Mouse (Mus musculus) liver, embryonic 15.5 days (tissue): ENCODE results near the gene Lsm8. TPM values are rescaled to one million over a fixed set of nuclear protein-coding genes. Genes with fewer than 3 reads are reported as not detected.

Experiments
- ATAC-seq: fragments of 200-750 bp; cut with Nextera tagmentation; 2 replicates; pipeline ENCODE4 v1.8.0; 2017; ENCODE audit warnings: moderate number of reproducible peaks, mild to moderate bottlenecking, moderate library complexity; ENCODE audit not compliant: insufficient read depth
- H3K27ac ChIP-seq: fragments of 300-500 bp; sonication (generic); replicated peaks from 2 replicates; pipeline ENCODE4 v1.5.1; 2015; ENCODE audit warnings: mild to moderate bottlenecking, inconsistent platforms
- H3K27me3 ChIP-seq: fragments of 300-500 bp; sonication (generic); 2 replicates; pipeline ENCODE4 v1.6.1; 2015; ENCODE audit warnings: mild to moderate bottlenecking, inconsistent platforms
- H3K36me3 ChIP-seq: fragments of 300-500 bp; sonication (generic); replicated peaks from 2 replicates; pipeline ENCODE4 v1.6.1; 2015; ENCODE audit warnings: moderate library complexity, mild to moderate bottlenecking, inconsistent platforms
- H3K4me1 ChIP-seq: fragments of 300-500 bp; sonication (generic); replicated peaks from 2 replicates; pipeline ENCODE4 v1.6.1; 2015; ENCODE audit warnings: inconsistent platforms
- H3K4me2 ChIP-seq: fragments of 300-500 bp; sonication (generic); 2 replicates; pipeline ENCODE4 v1.6.1; 2015; ENCODE audit warnings: moderate library complexity, mild to moderate bottlenecking, inconsistent platforms
- H3K4me3 ChIP-seq: fragments of 300-500 bp; sonication (generic); replicated peaks from 2 replicates; pipeline ENCODE4 v1.5.1; 2015; ENCODE audit warnings: mild to moderate bottlenecking, inconsistent platforms
- H3K9ac ChIP-seq: fragments of 300-500 bp; sonication (generic); 2 replicates; pipeline ENCODE4 v1.6.1; 2015; ENCODE audit warnings: moderate library complexity, mild to moderate bottlenecking, inconsistent platforms
- H3K9me3 ChIP-seq: fragments of 300-500 bp; sonication (generic); replicated peaks from 2 replicates; pipeline ENCODE4 v1.6.1; 2016; ENCODE audit warnings: inconsistent platforms
- WGBS: fragments of 180-500 bp; shearing (Covaris S2); methylation state at CpG from one replicate; pipeline ENCODE4 v1.1.7; 2015; ENCODE audit warnings: mixed read lengths; ENCODE audit not compliant: insufficient replicate concordance; 5-methylcytosine and 5-hydroxymethylcytosine counted together
- polyA plus RNA-seq: library from polyadenylated mRNA; unstranded; fragments of >200 nt; fragmentation: Nextera tagmentation; extraction: Ambion mirVana; gene quantifications from 2 replicates; pipeline ENCODE4 v1.2.1, GENCODE M21; 2015

Gene Lsm8
- polyA plus RNA-seq, 1 experiment from 2014 or later = 75.3 TPM

DNA sequence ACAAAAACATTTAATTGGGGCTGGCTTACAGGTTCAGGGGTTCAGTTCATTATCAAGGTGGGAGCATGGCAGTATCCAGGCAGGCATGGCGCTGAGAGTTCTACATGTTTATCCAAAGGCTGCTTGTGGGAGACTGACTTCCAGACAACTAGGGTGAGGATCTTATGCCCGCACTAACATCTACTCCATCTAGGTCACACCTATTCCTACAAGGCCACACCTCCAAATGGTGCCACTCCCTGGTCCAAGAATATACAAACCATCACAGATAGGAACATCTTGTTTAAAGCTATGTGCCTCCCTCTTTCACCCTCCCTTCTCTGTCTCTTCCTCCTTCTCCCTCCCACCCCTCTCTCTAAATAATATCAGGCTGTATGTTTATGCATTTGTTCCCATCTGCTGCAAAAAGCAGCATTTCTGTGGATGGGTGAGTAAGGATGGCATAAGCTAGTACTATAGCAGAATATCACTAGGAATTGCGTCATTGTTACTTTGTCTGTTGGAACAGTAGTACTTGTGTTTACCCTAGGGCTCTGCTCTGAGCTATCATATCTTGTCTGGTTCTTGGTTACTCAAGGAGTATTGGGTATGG lies 8.2 kb downstream of the Lsm8 start:
- no peak overlapping the region for H3K9ac ChIP-seq
- no peaks in the 10 kb centered on the region for H3K4me1 ChIP-seq
- H3K27ac ChIP-seq = no peak overlapping the region
- WGBS = 83% methylated on average over 3 of the region's 3 CpGs
- no peaks in the 10 kb centered on the region for H3K9me3 ChIP-seq
- H3K27me3 ChIP-seq = no peaks in the 10 kb centered on the region
- ATAC-seq = no peak
- no peak overlapping the region for H3K4me3 ChIP-seq
- H3K4me2 ChIP-seq = no peak overlapping the region
- peaks cover 41% of the 10 kb centered on the region for H3K36me3 ChIP-seq

DNA sequence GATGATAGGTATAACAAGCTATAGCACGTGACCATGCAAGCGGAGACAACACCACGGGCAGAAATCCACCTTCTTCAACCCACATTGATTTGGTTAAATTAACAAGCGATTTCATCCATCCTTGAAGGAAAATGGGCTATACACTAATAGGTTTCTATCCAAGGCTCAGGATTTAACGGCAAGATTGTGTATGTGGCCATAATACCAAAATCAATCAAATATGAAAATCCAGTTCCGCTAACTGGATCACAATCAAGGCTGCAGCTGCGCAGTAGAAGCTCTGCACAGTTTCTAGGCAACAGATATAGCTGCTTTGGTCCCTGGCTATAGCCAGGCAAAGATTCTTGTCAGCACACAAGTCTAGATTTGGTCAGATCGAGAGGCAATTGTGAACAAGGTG lies 17.6 kb downstream of the Lsm8 start, which contains the start of gene Ankrd7:
Ankrd7 (plus strand) TSS at position 301 of the 400 bp plus-strand sequence.
- WGBS = 73% methylated on average over 8 of the region's 8 CpGs

DNA sequence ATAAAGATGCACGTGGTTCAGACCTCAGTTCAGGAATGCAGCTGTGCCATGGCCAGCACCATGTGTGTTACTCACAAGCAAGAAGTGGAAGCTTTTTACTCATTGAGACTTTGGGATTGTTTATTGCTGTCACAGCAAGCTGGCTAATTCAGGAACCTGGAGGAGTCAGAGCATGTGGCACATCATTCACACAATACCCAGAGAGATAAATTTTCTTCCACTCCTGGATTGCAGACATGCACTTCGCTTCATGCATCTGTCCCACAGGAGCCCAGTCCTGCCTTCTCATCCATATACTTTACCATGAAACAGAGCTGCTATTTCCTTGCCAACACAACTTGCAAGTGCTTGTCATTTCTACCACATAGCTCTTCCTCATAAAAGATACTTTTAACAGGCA lies 40.7 kb downstream of the Lsm8 start:
- no peaks in the 10 kb centered on the region for H3K36me3 ChIP-seq
- H3K9ac ChIP-seq = no peak overlapping the region
- 54% methylated on average over 2 of the region's 2 CpGs for WGBS
- H3K9me3 ChIP-seq = no peaks in the 10 kb centered on the region
- H3K27ac ChIP-seq = no peak overlapping the region
- H3K4me1 ChIP-seq = no peaks in the 10 kb centered on the region
- no peaks in the 10 kb centered on the region for H3K27me3 ChIP-seq
- ATAC-seq = no peak
- no peak overlapping the region for H3K4me3 ChIP-seq
- no peak overlapping the region for H3K4me2 ChIP-seq

More for the DNA sequence above, 17.6 kb downstream of the Lsm8 start, which contains the start of gene Ankrd7:
- Histone ChIP-seq H3K27me3 (no peaks in the 10 kb centered on the region), H3K36me3 (no peaks in the 10 kb centered on the region), H3K4me3 (no peak within 1 kb of the TSS), H3K9ac (no peak within 1 kb of the TSS), H3K27ac (no peak within 1 kb of the TSS), H3K4me2 (no peak within 1 kb of the TSS), H3K9me3 (no peaks in the 10 kb centered on the region), H3K4me1 (no peaks in the 10 kb centered on the region)
- ATAC-seq = no peak

- no peaks in the 10 kb centered on the region for H3K36me3 ChIP-seq
- no peak overlapping the region for H3K4me2 ChIP-seq
- no peak overlapping the region for H3K4me3 ChIP-seq
- H3K4me1 ChIP-seq = no peaks in the 10 kb centered on the region
- H3K27ac ChIP-seq = no peak overlapping the region
- H3K9me3 ChIP-seq = no peaks in the 10 kb centered on the region
- ATAC-seq = no peak
- H3K9ac ChIP-seq = no peak overlapping the region
- no peaks in the 10 kb centered on the region for H3K27me3 ChIP-seq
These were observed 45.8 kb downstream of the Lsm8 start for GRCm38 (mm10) chr6:18894142-18894541.

Other genes starting within 250 kb of the Lsm8 start
- gene Ankrd7, start 17.7 kb downstream of the Lsm8 start, polyA plus RNA-seq = not detected in 2 replicates